Mouse (Mus musculus): ENCODE data around the gene Snx14. TPM values are rescaled to one million over a fixed set of nuclear protein-coding genes. Genes with fewer than 3 reads are reported as not detected.

Snx14 gene
- polyA plus RNA-seq, 1 experiment from 2014 or later = 25.0 TPM

DNA sequence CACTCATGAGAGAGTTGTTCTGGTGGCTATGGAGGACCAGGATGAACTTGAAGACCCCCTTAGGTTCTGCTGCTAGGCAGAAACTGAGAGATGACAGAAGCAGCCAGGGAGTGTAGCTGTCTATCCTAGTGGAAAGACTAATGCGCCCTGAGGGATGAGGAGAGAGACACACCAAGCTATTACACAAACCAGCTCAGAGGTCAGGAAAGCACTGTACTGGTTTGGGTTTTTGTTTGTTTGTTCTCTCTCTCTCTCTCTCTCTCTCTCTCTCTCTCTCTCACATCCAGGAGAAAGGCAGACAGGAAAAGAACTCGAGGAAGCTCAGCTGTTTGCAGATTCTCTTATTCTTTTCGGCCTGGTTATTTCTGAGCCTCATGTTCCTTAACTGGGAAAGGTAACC lies 108.4 kb downstream of the Snx14 start:
- no peak overlapping the region for H3K4me2 ChIP-seq
- H3K27me3 ChIP-seq = peaks cover 65% of the 10 kb centered on the region
- no peak overlapping the region for H3K9ac ChIP-seq
- 71% methylated on average over 3 of the region's 3 CpGs for WGBS
- H3K27ac ChIP-seq = no peak overlapping the region
- H3K9me3 ChIP-seq = no peaks in the 10 kb centered on the region
- no peak for ATAC-seq (ENCODE audit: low FRiP score)
- peaks cover 17% of the 10 kb centered on the region for H3K4me1 ChIP-seq
- H3K36me3 ChIP-seq (replicated peaks) = no peaks in the 10 kb centered on the region
- H3K4me3 ChIP-seq (replicated peaks) = no peak overlapping the region

DNA sequence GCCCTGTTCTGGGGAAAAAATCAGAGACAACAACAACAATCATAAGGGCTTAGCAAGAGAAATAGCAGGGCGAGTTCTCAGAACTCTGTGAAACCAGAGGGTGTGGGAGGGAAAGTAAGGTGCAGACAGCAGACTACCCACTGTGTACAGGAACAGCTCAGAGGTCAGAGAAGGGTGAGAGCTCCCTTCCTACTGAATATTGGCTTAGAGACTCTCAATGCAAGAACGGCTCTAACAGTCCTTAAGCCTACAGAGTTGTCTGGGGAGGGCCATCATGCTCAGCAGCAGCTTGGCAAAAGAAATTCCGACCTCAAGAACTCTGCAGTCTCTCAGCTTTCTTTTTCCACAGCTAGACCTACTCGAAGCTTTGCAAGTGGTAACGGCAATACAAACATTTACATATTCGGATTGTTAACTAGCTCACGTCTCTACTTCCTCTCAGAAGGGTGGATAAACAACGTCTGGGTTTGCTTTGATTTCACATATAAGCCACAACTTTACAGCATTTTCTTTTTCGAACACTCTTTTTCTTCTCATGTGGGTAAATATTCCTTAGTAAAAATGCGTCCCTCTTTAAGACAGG lies 109.5 kb downstream of the Snx14 start:
- Histone ChIP-seq H3K9me3 (no peaks in the 10 kb centered on the region), H3K36me3 (replicated peaks) (no peaks in the 10 kb centered on the region), H3K9ac (no peak overlapping the region), H3K4me3 (replicated peaks) (no peak overlapping the region), H3K4me1 (peaks cover 17% of the 10 kb centered on the region), H3K27ac (no peak overlapping the region), H3K27me3 (peaks cover 60% of the 10 kb centered on the region), H3K4me2 (no peak overlapping the region)
- no peak for ATAC-seq (ENCODE audit: low FRiP score)
- WGBS = 44% methylated on average over 10 of the region's 10 CpGs

- no peak overlapping the region for H3K4me3 ChIP-seq (replicated peaks)
- H3K27ac ChIP-seq = no peak overlapping the region
- no peak overlapping the region for H3K9ac ChIP-seq
- H3K4me1 ChIP-seq = peaks cover 17% of the 10 kb centered on the region
- peaks cover 59% of the 10 kb centered on the region for H3K27me3 ChIP-seq
- 10% methylated on average over 5 of the region's 5 CpGs for WGBS
- ATAC-seq (ENCODE audit: low FRiP score) = no peak
- H3K4me2 ChIP-seq = no peak overlapping the region
- H3K36me3 ChIP-seq (replicated peaks) = no peaks in the 10 kb centered on the region
- no peaks in the 10 kb centered on the region for H3K9me3 ChIP-seq
These were observed 110.1 kb downstream of the Snx14 start for GRCm38 (mm10) chr9:88328666-88329065.

DNA sequence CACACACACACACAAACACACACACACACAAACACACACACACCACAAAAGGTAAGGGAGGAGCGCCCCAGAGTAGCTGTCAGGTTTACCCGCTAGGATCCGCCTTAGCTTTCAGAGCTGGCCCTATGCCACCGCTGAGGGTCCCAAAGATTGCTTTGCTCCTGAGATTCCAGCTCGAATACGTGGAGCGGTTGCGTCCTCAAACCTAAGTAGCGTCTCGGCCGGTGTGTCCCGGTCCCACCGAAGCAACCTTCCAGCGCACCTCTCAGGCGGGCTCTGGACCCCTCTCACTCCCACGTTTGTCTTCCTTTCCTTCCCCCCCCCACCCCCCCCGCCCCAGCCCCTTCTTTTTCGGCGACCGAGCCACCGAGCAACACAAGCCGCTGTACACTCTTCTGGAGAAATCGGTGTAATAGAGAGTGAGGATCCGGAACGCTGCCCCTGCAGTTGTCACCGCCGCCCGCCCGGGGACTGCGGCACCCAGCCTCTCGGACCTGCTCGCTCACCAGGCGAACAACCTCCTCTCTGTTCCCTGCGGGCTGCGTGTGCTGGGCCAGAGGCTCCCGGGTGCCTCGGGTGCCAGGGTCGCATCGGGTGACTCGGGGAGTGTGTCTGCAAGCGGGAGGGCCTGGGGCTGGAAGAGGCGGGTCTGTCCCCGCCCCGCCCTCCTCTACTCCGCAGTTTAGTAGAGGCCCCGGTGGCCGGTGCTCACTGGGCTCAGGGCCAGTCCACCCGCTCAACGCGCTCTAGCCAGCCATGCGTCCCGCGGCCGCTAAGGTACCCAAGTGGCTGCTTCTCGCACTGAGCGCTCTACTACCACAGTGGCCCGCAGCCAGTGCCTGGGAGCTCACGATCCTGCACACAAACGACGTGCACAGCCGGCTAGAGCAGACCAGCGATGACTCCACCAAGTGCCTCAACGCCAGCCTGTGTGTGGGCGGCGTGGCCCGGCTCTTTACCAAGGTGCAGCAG lies 111.5 kb downstream of the Snx14 start, which contains the start of gene Nt5e:
Gene Nt5e, plus strand, starts transcription at position 268 of the 972 bp plus-strand sequence.
- Histone ChIP-seq H3K4me3 (replicated peaks) (peak within 1 kb of the TSS; percentile 50), H3K27me3 (peaks cover 53% of the 10 kb centered on the region), H3K9ac (peak within 1 kb of the TSS; percentile 59), H3K27ac (no peak within 1 kb of the TSS), H3K4me2 (peak within 1 kb of the TSS; percentile 82), H3K9me3 (no peaks in the 10 kb centered on the region), H3K36me3 (replicated peaks) (no peaks in the 10 kb centered on the region), H3K4me1 (peaks cover 11% of the 10 kb centered on the region)
- under 1% methylated on average over 65 of the region's 66 CpGs for WGBS
- peak; percentile 92 for ATAC-seq (ENCODE audit: low FRiP score)

Other genes starting within 250 kb of the Snx14 start
- gene Nt5e, start 111.8 kb downstream of the Snx14 start, polyA plus RNA-seq (2016; fragmentation: Nextera tagmentation; extraction: Ambion mirVana) = 0.60 and 0.78 TPM in 2 replicates
- gene Gm20537, start 17.7 kb upstream of the Snx14 start, polyA plus RNA-seq (2016; fragmentation: Nextera tagmentation; extraction: Ambion mirVana) = 0.42 and 1.2 TPM in 2 replicates
- 153 and 154 TPM in 2 replicates for gene Syncrip, start 43.6 kb upstream of the Snx14 start, polyA plus RNA-seq (2016; fragmentation: Nextera tagmentation; extraction: Ambion mirVana)
- 10.7 and 10.8 TPM in 2 replicates for gene Zfp949, start 109.1 kb upstream of the Snx14 start, polyA plus RNA-seq (2016; fragmentation: Nextera tagmentation; extraction: Ambion mirVana)
- gene Trim43a, start 141.9 kb upstream of the Snx14 start, polyA plus RNA-seq (2016; fragmentation: Nextera tagmentation; extraction: Ambion mirVana) = 0.20 TPM in 1 of 2 replicates, not detected in the other